Comparison of ENCODE assay signal across 11 mouse cellular contexts in the genomic region with DNA sequence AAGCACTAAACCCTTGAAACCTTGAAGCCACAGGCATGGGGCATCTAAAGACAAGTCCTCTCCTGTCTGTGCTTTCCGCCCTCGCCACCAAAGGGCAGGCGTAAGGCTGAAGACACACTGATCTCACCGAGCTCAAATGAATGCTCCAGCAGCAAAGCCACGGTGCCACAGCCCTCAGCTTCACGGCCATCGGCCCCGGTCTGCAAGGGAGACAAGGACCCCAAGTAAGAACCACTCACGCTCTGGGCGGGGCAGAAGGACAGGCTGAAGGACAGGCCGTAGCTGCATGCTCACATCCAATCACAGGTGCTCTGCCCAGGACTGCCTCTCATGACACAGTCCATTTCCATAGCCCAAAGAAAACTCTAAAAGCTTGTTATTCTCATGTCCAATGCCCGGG. TPM values are rescaled to one million over a fixed set of nuclear protein-coding genes. Genes with fewer than 3 reads are reported as not detected.
DNase-seq lines count a peak whose midpoint lies in the region; ATAC-seq and TF ChIP-seq lines count a peak whose summit lies in the region.
"Had no signal": no experiment of that assay in that cellular context is flagged by ENCODE, and none has a peak within 500 bp of the region (broad histone marks: within the 10 kb centered on the region; RNA-seq: fewer than 3 reads in every experiment).

No protein-coding gene starts in this region.

- no peak for TF ChIP-seq POLR2A in limb, embryonic 14.5 days (IDR thresholded peaks at IDR 0.05; ENCODE audit: borderline replicate concordance, extremely low read depth, insufficient read depth, insufficient read length)
- TF ChIP-seq POLR2A in thymus, adult 2 months (IDR thresholded peaks at IDR 0.05; ENCODE audit: control insufficient read depth, extremely low read depth, insufficient read depth, low read length, poor library complexity): no peak

- 0 out of 2 replicates have a peak, but pooled peaks cover 8% of the 10 kb centered on the region for H3K27me3 ChIP-seq in hindbrain, embryonic 10.5 days (ENCODE audit: insufficient read depth, poor library complexity, severe bottlenecking)
- H3K27me3 ChIP-seq in hindbrain, embryonic 11.5 days (ENCODE audit: control insufficient read depth, insufficient read depth, low read length): no peaks in the 10 kb centered on the region
- H3K27me3 ChIP-seq in limb, embryonic 14.5 days (ENCODE audit: control insufficient read depth, insufficient read depth, low read length): no peaks in the 10 kb centered on the region
- H3K27me3 ChIP-seq in neural tube, embryonic 15.5 days (replicated peaks): no peaks in the 10 kb centered on the region
- H3K27me3 ChIP-seq in thymus, adult 2 months (ENCODE audit: control insufficient read depth, insufficient read depth, low read length): no peaks in the 10 kb centered on the region

- H3K9me3 ChIP-seq in hindbrain, embryonic 10.5 days: no peaks in the 10 kb centered on the region
- H3K9me3 ChIP-seq in hindbrain, embryonic 11.5 days (ENCODE audit: control insufficient read depth, low read length): no peaks in the 10 kb centered on the region
- no peaks in the 10 kb centered on the region for H3K9me3 ChIP-seq in limb, embryonic 14.5 days (ENCODE audit: control insufficient read depth, low read length)
- H3K9me3 ChIP-seq in neural tube, embryonic 15.5 days (replicated peaks): no peaks in the 10 kb centered on the region
- H3K9me3 ChIP-seq: limb, embryonic 12.5 days had no signal

- peaks cover 57% of the 10 kb centered on the region for H3K36me3 ChIP-seq in hindbrain, embryonic 10.5 days
- no peaks in the 10 kb centered on the region for H3K36me3 ChIP-seq in hindbrain, embryonic 11.5 days (ENCODE audit: control insufficient read depth, insufficient read depth, low read length)
- H3K36me3 ChIP-seq in limb, embryonic 14.5 days (ENCODE audit: control insufficient read depth, insufficient read depth, low read length): peaks cover 43% of the 10 kb centered on the region
- peaks cover 43% of the 10 kb centered on the region for H3K36me3 ChIP-seq in neural tube, embryonic 15.5 days
- no peaks in the 10 kb centered on the region for H3K36me3 ChIP-seq in thymus, adult 2 months (ENCODE audit: control insufficient read depth, insufficient read depth, low read length)

- H3K9ac ChIP-seq in hindbrain, embryonic 11.5 days (ENCODE audit: low read depth, low read length): no peak overlapping the region
- no peak overlapping the region for H3K9ac ChIP-seq in limb, embryonic 14.5 days (ENCODE audit: low read depth, low read length, severe bottlenecking)
- H3K9ac ChIP-seq in neural tube, embryonic 15.5 days (replicated peaks): no peak overlapping the region

- no peak overlapping the region for H3K4me2 ChIP-seq in hindbrain, embryonic 11.5 days (replicated peaks; ENCODE audit: low read depth, low read length)
- H3K4me2 ChIP-seq in limb, embryonic 14.5 days (replicated peaks; ENCODE audit: low read depth, low read length, severe bottlenecking): 0 out of 2 replicates have a peak overlapping the region, but pooled peaks have one; percentile 87
- peak overlapping the region; percentile 83; the same call in 1 of the 2 replicates for H3K4me2 ChIP-seq in neural tube, embryonic 15.5 days

- ATAC-seq in hindbrain, embryonic 11.5 days (ENCODE audit: low FRiP score): no peak
- no peak for ATAC-seq in limb, embryonic 14.5 days (ENCODE audit: low FRiP score, low read depth)
- ATAC-seq in neural tube, embryonic 15.5 days (ENCODE audit: low FRiP score): no peak

- peaks cover 29% of the 10 kb centered on the region for H3K4me1 ChIP-seq in hindbrain, embryonic 10.5 days (replicated peaks)
- H3K4me1 ChIP-seq in hindbrain, embryonic 11.5 days (replicated peaks; ENCODE audit: control insufficient read depth, insufficient read depth, low read length): peaks cover 4% of the 10 kb centered on the region; the same call in 1 of the 2 replicates
- H3K4me1 ChIP-seq in limb, embryonic 14.5 days (ENCODE audit: control insufficient read depth, insufficient read depth, low read length): peaks cover 13% of the 10 kb centered on the region; the same call in 1 of the 2 replicates
- peaks cover 31% of the 10 kb centered on the region for H3K4me1 ChIP-seq in neural tube, embryonic 15.5 days
- peaks cover 26% of the 10 kb centered on the region for H3K4me1 ChIP-seq in thymus, adult 2 months (replicated peaks; ENCODE audit: control insufficient read depth, insufficient read depth, low read length)

- peak overlapping the region; percentile 5 for H3K4me3 ChIP-seq in hindbrain, embryonic 10.5 days
- H3K4me3 ChIP-seq in hindbrain, embryonic 11.5 days (ENCODE audit: low read depth, low read length): no peak overlapping the region
- H3K4me3 ChIP-seq in limb, embryonic 14.5 days (replicated peaks; ENCODE audit: low read length): no peak overlapping the region
- H3K4me3 ChIP-seq in neural tube, embryonic 15.5 days (replicated peaks): no peak overlapping the region; the same call in 1 of the 2 replicates
- H3K4me3 ChIP-seq in thymus, adult 2 months (ENCODE audit: control insufficient read depth, insufficient read depth, low read length): no peak overlapping the region

- 93% methylated on average over 12 of the region's 12 CpGs for WGBS in hindbrain, embryonic 10.5 days
- WGBS in hindbrain, embryonic 11.5 days: 93% methylated on average over 12 of the region's 12 CpGs
- 96% methylated on average over 12 of the region's 12 CpGs for WGBS in limb, embryonic 14.5 days
- WGBS in neural tube, embryonic 15.5 days: 93% methylated on average over 12 of the region's 12 CpGs
- WGBS in thymus, adult 2 months: 96% methylated on average over 12 of the region's 12 CpGs

- no peak for TF ChIP-seq CTCF in thymus, adult 2 months (IDR thresholded peaks at IDR 0.05; ENCODE audit: borderline replicate concordance, control insufficient read depth, extremely low read depth, insufficient read depth, low read length, poor library complexity)

- no peak for DNase-seq in hindbrain, embryonic 10.5 days (ENCODE audit: low spot score)
- DNase-seq in hindbrain, embryonic 11.5 days (ENCODE audit: low spot score): no peak
- peak; percentile 20 for DNase-seq in thymus, postnatal 4 days
- no peak for DNase-seq in thymus, postnatal 14 days
- DNase-seq in limb, embryonic 14.5 days (ENCODE audit: low spot score): no peak
- DNase-seq in gastrocnemius, postnatal 14 days: no peak
- DNase-seq in thymus, adult 2 months: no peak
- DNase-seq: right cerebral cortex, adult 18-20 months had no signal

- H3K27ac ChIP-seq in hindbrain, embryonic 10.5 days: no peak overlapping the region
- H3K27ac ChIP-seq in hindbrain, embryonic 11.5 days (ENCODE audit: low read depth, low read length): no peak overlapping the region
- H3K27ac ChIP-seq in limb, embryonic 14.5 days (replicated peaks; ENCODE audit: low read depth, low read length): no peak overlapping the region
- no peak overlapping the region for H3K27ac ChIP-seq in neural tube, embryonic 15.5 days (replicated peaks)
- H3K27ac ChIP-seq in thymus, adult 2 months (ENCODE audit: control insufficient read depth, insufficient read depth, low read length): no peak overlapping the region
- H3K27ac ChIP-seq: limb, embryonic 12.5 days had no signal

- intact Hi-C loops in gastrocnemius, postnatal 14 days (cut with DNase I; ENCODE audit: low total_unique reads): no loop called here

RNA-seq across cellular contexts. Expression of gene Emc10, which starts 1.6 kb away (rescaled TPM):
- polyA plus RNA-seq in hindbrain, embryonic 10.5 days (2016; fragmentation: Nextera tagmentation; extraction: Ambion mirVana): 102 and 122 TPM in 2 replicates
- 90.2 and 97.2 TPM in 2 replicates for polyA plus RNA-seq in hindbrain, embryonic 11.5 days (2014; fragmentation: Nextera tagmentation; extraction: Ambion mirVana)
- 182 and 265 TPM in 2 replicates for polyA plus RNA-seq in limb, embryonic 14.5 days (2012; rRNA removed)
- 149 and 151 TPM in 2 replicates for polyA plus RNA-seq in limb, embryonic 14.5 days (2014; fragmentation: Nextera tagmentation; extraction: Ambion mirVana)
- polyA plus RNA-seq in neural tube, embryonic 15.5 days (2015; fragmentation: Nextera tagmentation; extraction: Ambion mirVana): 144 and 157 TPM in 2 replicates
- 10 to 100 TPM; 44.1 to 48.8 TPM for total RNA-seq in gastrocnemius, postnatal 14 days (2021)
- 378 and 406 TPM in 2 replicates for polyA plus RNA-seq in thymus, adult 2 months (2012; rRNA removed)

RNA-seq across cellular contexts. Expression of gene Fam71e1, which starts 1.7 kb away (rescaled TPM):
- polyA plus RNA-seq in hindbrain, embryonic 10.5 days (2016; fragmentation: Nextera tagmentation; extraction: Ambion mirVana): 17.1 and 20.5 TPM in 2 replicates
- polyA plus RNA-seq in hindbrain, embryonic 11.5 days (2014; fragmentation: Nextera tagmentation; extraction: Ambion mirVana): 13.5 and 20.6 TPM in 2 replicates
- 19.8 and 21.5 TPM in 2 replicates for polyA plus RNA-seq in limb, embryonic 14.5 days (2012; rRNA removed)
- 12.2 and 13.6 TPM in 2 replicates for polyA plus RNA-seq in limb, embryonic 14.5 days (2014; fragmentation: Nextera tagmentation; extraction: Ambion mirVana)
- polyA plus RNA-seq in neural tube, embryonic 15.5 days (2015; fragmentation: Nextera tagmentation; extraction: Ambion mirVana): 22.6 and 23.2 TPM in 2 replicates
- 1 to 10 TPM; 3.8 to 4.7 TPM for total RNA-seq in gastrocnemius, postnatal 14 days (2021)
- 7.8 and 9.4 TPM in 2 replicates for polyA plus RNA-seq in thymus, adult 2 months (2012; rRNA removed)

RNA-seq across cellular contexts. Expression of gene Josd2, which starts 26.9 kb away (rescaled TPM):
- 86.2 and 89.2 TPM in 2 replicates for polyA plus RNA-seq in hindbrain, embryonic 10.5 days (2016; fragmentation: Nextera tagmentation; extraction: Ambion mirVana)
- 57.3 and 59.1 TPM in 2 replicates for polyA plus RNA-seq in hindbrain, embryonic 11.5 days (2014; fragmentation: Nextera tagmentation; extraction: Ambion mirVana)
- 167 and 215 TPM in 2 replicates for polyA plus RNA-seq in limb, embryonic 14.5 days (2012; rRNA removed)
- polyA plus RNA-seq in limb, embryonic 14.5 days (2014; fragmentation: Nextera tagmentation; extraction: Ambion mirVana): 78.9 and 81.5 TPM in 2 replicates
- 45.2 and 51.0 TPM in 2 replicates for polyA plus RNA-seq in neural tube, embryonic 15.5 days (2015; fragmentation: Nextera tagmentation; extraction: Ambion mirVana)
- 10 to 100 TPM; 60.2 to 73.5 TPM for total RNA-seq in gastrocnemius, postnatal 14 days (2021)
- polyA plus RNA-seq in thymus, adult 2 months (2012; rRNA removed): 107 and 142 TPM in 2 replicates

RNA-seq across cellular contexts. Expression of gene Aspdh, which starts 29.5 kb away (rescaled TPM):
- 0.78 and 1.8 TPM in 2 replicates for polyA plus RNA-seq in hindbrain, embryonic 10.5 days (2016; fragmentation: Nextera tagmentation; extraction: Ambion mirVana)
- polyA plus RNA-seq in hindbrain, embryonic 11.5 days (2014; fragmentation: Nextera tagmentation; extraction: Ambion mirVana): 1.2 and 2.1 TPM in 2 replicates
- polyA plus RNA-seq in limb, embryonic 14.5 days (2012; rRNA removed): 1.8 and 3.1 TPM in 2 replicates
- polyA plus RNA-seq in limb, embryonic 14.5 days (2014; fragmentation: Nextera tagmentation; extraction: Ambion mirVana): 0.37 and 0.58 TPM in 2 replicates
- polyA plus RNA-seq in neural tube, embryonic 15.5 days (2015; fragmentation: Nextera tagmentation; extraction: Ambion mirVana): 2.2 and 4.2 TPM in 2 replicates
- not detected for total RNA-seq in gastrocnemius, postnatal 14 days (2021)
- 0.32 and 1.6 TPM in 2 replicates for polyA plus RNA-seq in thymus, adult 2 months (2012; rRNA removed)
- total RNA-seq: gastrocnemius, adult 18-20 months had no signal

RNA-seq across cellular contexts. Expression of gene Mybpc2, which starts 29.8 kb away (rescaled TPM):
- 0.10 and 0.12 TPM in 2 replicates for polyA plus RNA-seq in hindbrain, embryonic 10.5 days (2016; fragmentation: Nextera tagmentation; extraction: Ambion mirVana)
- polyA plus RNA-seq in hindbrain, embryonic 11.5 days (2014; fragmentation: Nextera tagmentation; extraction: Ambion mirVana): 0.07 and 0.19 TPM in 2 replicates
- polyA plus RNA-seq in limb, embryonic 14.5 days (2012; rRNA removed): 0.03 TPM in 2 replicates
- 0.06 and 0.15 TPM in 2 replicates for polyA plus RNA-seq in limb, embryonic 14.5 days (2014; fragmentation: Nextera tagmentation; extraction: Ambion mirVana)
- 0.14 and 0.36 TPM in 2 replicates for polyA plus RNA-seq in neural tube, embryonic 15.5 days (2015; fragmentation: Nextera tagmentation; extraction: Ambion mirVana)
- total RNA-seq in gastrocnemius, postnatal 14 days (2021): 1,000 to 10,000 TPM; 3,999 to 4,490 TPM
- 0.53 and 0.55 TPM in 2 replicates for polyA plus RNA-seq in thymus, adult 2 months (2012; rRNA removed)
